Mouse (Mus musculus) stomach, embryonic 14.5 days (tissue): ENCODE measurements around the gene A330070K13Rik. TPM values are rescaled to one million over a fixed set of nuclear protein-coding genes. Genes with fewer than 3 reads are reported as not detected.

Experiments
- ATAC-seq: fragments of 200-750 bp; cut with Nextera tagmentation; 2 replicates; pipeline ENCODE4 v1.8.0; 2017; ENCODE audit warnings: low read depth, moderate TSS enrichment; ENCODE audit not compliant: insufficient number of reproducible peaks, insufficient read depth, low FRiP score
- H3K27ac ChIP-seq: fragments of 300-500 bp; sonication (generic); 2 replicates; pipeline ENCODE4 v1.5.1; 2014; ENCODE audit warnings: mild to moderate bottlenecking, low read length, moderate library complexity, mixed read lengths
- H3K27me3 ChIP-seq: fragments of 300-500 bp; sonication (generic); 2 replicates; pipeline ENCODE4 v1.6.1; 2014; ENCODE audit warnings: low read length, control low read depth, mixed read lengths; ENCODE audit not compliant: control insufficient read depth, insufficient read depth
- H3K36me3 ChIP-seq: fragments of 300-500 bp; sonication (generic); 2 replicates; pipeline ENCODE4 v1.6.1; 2014; ENCODE audit warnings: mild to moderate bottlenecking, control low read depth, low read length, moderate library complexity, mixed read lengths; ENCODE audit not compliant: control insufficient read depth, insufficient read depth
- H3K4me1 ChIP-seq: fragments of 300-500 bp; sonication (generic); 2 replicates; pipeline ENCODE4 v1.6.1; 2014; ENCODE audit warnings: low read length, control low read depth, mixed read lengths; ENCODE audit not compliant: control insufficient read depth, insufficient read depth
- H3K4me2 ChIP-seq: fragments of 300-500 bp; sonication (generic); replicated peaks from 2 replicates; pipeline ENCODE4 v1.6.1; 2014; ENCODE audit warnings: low read depth, low read length, control low read depth
- H3K4me3 ChIP-seq: fragments of 300-500 bp; sonication (generic); 2 replicates; pipeline ENCODE4 v1.5.1; 2014; ENCODE audit warnings: low read depth, low read length, control low read depth
- H3K9ac ChIP-seq: fragments of 300-500 bp; sonication (generic); replicated peaks from 2 replicates; pipeline ENCODE4 v1.6.1; 2014; ENCODE audit warnings: low read depth, mild to moderate bottlenecking, control low read depth, low read length, moderate library complexity, mixed read lengths
- H3K9me3 ChIP-seq: fragments of 300-500 bp; sonication (generic); 2 replicates; pipeline ENCODE4 v1.6.1; 2016; ENCODE audit warnings: low read depth, low read length, control low read depth; ENCODE audit not compliant: control insufficient read depth
- WGBS: fragments of 180-500 bp; shearing (Covaris S2); extraction: QIAGEN DNeasy Blood & Tissue Kit; methylation state at CpG from one replicate; pipeline ENCODE4 v1.1.7; 2014; 5-methylcytosine and 5-hydroxymethylcytosine counted together
- polyA plus RNA-seq: library from polyadenylated mRNA; unstranded; fragments of >200 nt; fragmentation: Nextera tagmentation; extraction: Ambion mirVana; gene quantifications from 2 replicates; pipeline ENCODE4 v1.2.1, GENCODE M21; 2014

The A330070K13Rik gene
- polyA plus RNA-seq, 1 experiment from 2014 or later: not detected

GRCm38 (mm10) chr5:130340656-130341055 lies 43.8 kb downstream of the A330070K13Rik start:
- WGBS: 93% methylated on average over 15 of the region's 15 CpGs
- Histone ChIP-seq H3K9ac (no peak overlapping the region), H3K4me1 (no peaks in the 10 kb centered on the region), H3K4me3 (no peak overlapping the region), H3K27me3 (no peaks in the 10 kb centered on the region), H3K36me3 (peaks cover 13% of the 10 kb centered on the region; the same call in 1 of the 2 replicates), H3K27ac (no peak overlapping the region), H3K9me3 (no peaks in the 10 kb centered on the region), H3K4me2 (no peak overlapping the region)
- ATAC-seq: no peak

- no peak for ATAC-seq
- H3K9ac ChIP-seq: no peak overlapping the region
- H3K9me3 ChIP-seq: no peaks in the 10 kb centered on the region
- no peak overlapping the region for H3K27ac ChIP-seq
- no peak overlapping the region for H3K4me2 ChIP-seq
- no peaks in the 10 kb centered on the region for H3K27me3 ChIP-seq
- no peak overlapping the region for H3K4me3 ChIP-seq
- 98% methylated on average over 4 of the region's 4 CpGs for WGBS
- no peaks in the 10 kb centered on the region for H3K4me1 ChIP-seq
- peaks cover 10% of the 10 kb centered on the region; the same call in 1 of the 2 replicates for H3K36me3 ChIP-seq
Measured at GRCm38 (mm10) chr5:130335462-130335861, 49.0 kb downstream of the A330070K13Rik start.

GRCm38 (mm10) chr5:130333971-130334370 lies 50.5 kb downstream of the A330070K13Rik start:
- Histone ChIP-seq H3K9me3 (no peaks in the 10 kb centered on the region), H3K27me3 (no peaks in the 10 kb centered on the region), H3K27ac (no peak overlapping the region), H3K36me3 (peaks cover 7% of the 10 kb centered on the region), H3K4me2 (no peak overlapping the region), H3K4me3 (no peak overlapping the region), H3K4me1 (no peaks in the 10 kb centered on the region), H3K9ac (no peak overlapping the region)
- no peak for ATAC-seq
- 95% methylated on average over 11 of the region's 11 CpGs for WGBS

GRCm38 (mm10) chr5:130333566-130333965 lies 50.9 kb downstream of the A330070K13Rik start:
- 93% methylated on average over 7 of the region's 7 CpGs for WGBS
- peaks cover 10% of the 10 kb centered on the region for H3K36me3 ChIP-seq
- no peak overlapping the region for H3K4me3 ChIP-seq
- no peak overlapping the region for H3K27ac ChIP-seq
- H3K9me3 ChIP-seq: no peaks in the 10 kb centered on the region
- no peak overlapping the region for H3K9ac ChIP-seq
- no peak for ATAC-seq
- no peaks in the 10 kb centered on the region for H3K4me1 ChIP-seq
- no peak overlapping the region for H3K4me2 ChIP-seq
- no peaks in the 10 kb centered on the region for H3K27me3 ChIP-seq

- Histone ChIP-seq H3K9ac (no peak overlapping the region), H3K4me1 (no peaks in the 10 kb centered on the region), H3K36me3 (peaks cover 11% of the 10 kb centered on the region), H3K4me2 (no peak overlapping the region), H3K27me3 (no peaks in the 10 kb centered on the region), H3K9me3 (no peaks in the 10 kb centered on the region), H3K27ac (no peak overlapping the region), H3K4me3 (no peak overlapping the region)
- WGBS: 59% methylated on average over 4 of the region's 4 CpGs
- ATAC-seq: no peak
Measured at GRCm38 (mm10) chr5:130331206-130331605, 53.2 kb downstream of the A330070K13Rik start.

GRCm38 (mm10) chr5:130330801-130331200 lies 53.6 kb downstream of the A330070K13Rik start:
- ATAC-seq: no peak
- peaks cover 11% of the 10 kb centered on the region for H3K36me3 ChIP-seq
- no peak overlapping the region for H3K4me3 ChIP-seq
- H3K9me3 ChIP-seq: no peaks in the 10 kb centered on the region
- WGBS: 71% methylated on average over 4 of the region's 4 CpGs
- no peak overlapping the region for H3K27ac ChIP-seq
- no peak overlapping the region for H3K4me2 ChIP-seq
- H3K9ac ChIP-seq: no peak overlapping the region
- H3K27me3 ChIP-seq: no peaks in the 10 kb centered on the region
- no peaks in the 10 kb centered on the region for H3K4me1 ChIP-seq

GRCm38 (mm10) chr5:130329889-130330288 lies 54.5 kb downstream of the A330070K13Rik start:
- WGBS: 64% methylated on average over 2 of the region's 2 CpGs
- Histone ChIP-seq H3K36me3 (peaks cover 7% of the 10 kb centered on the region), H3K4me2 (no peak overlapping the region), H3K27me3 (no peaks in the 10 kb centered on the region), H3K4me3 (no peak overlapping the region), H3K9me3 (no peaks in the 10 kb centered on the region), H3K4me1 (no peaks in the 10 kb centered on the region), H3K27ac (no peak overlapping the region), H3K9ac (no peak overlapping the region)
- ATAC-seq: no peak

Other genes starting within 250 kb of the A330070K13Rik start
- gene Kctd7, start 239.8 kb downstream of the A330070K13Rik start, polyA plus RNA-seq: 5.0 and 5.1 TPM in 2 replicates
- 25.7 and 27.9 TPM in 2 replicates for gene Rabgef1, start 212.8 kb downstream of the A330070K13Rik start, polyA plus RNA-seq
- 33.7 and 36.7 TPM in 2 replicates for gene Tmem248, start 167.6 kb downstream of the A330070K13Rik start, polyA plus RNA-seq
- 55.0 and 57.4 TPM in 2 replicates for gene Sbds, start 129.1 kb downstream of the A330070K13Rik start, polyA plus RNA-seq
- 27.5 and 28.7 TPM in 2 replicates for gene Tyw1, start 129.0 kb downstream of the A330070K13Rik start, polyA plus RNA-seq
- not detected in 2 replicates for gene Caln1, start 15.2 kb downstream of the A330070K13Rik start, polyA plus RNA-seq